Mouse (Mus musculus) megakaryocyte, embryonic 14.5 days (primary cell): ENCODE measurements at regions not wholly inside any gene's neighbourhood (a gene's known extent, or its start where the extent isn't known, plus 50 kb on each side); places are given as distances from the start of the nearest gene placed in this dataset.

Experiments
- FLI1 ChIP-seq: IDR thresholded peaks from 2 replicates; pipeline ENCODE4 v1.6.1; 2012; ENCODE audit warnings: low read length, inconsistent platforms, mixed read lengths
- GATA1 ChIP-seq: IDR thresholded peaks from 3 replicates; pipeline ENCODE4 v1.6.1; 2012; ENCODE audit warnings: mixed read lengths, low read length, inconsistent platforms, borderline replicate concordance

DNA sequence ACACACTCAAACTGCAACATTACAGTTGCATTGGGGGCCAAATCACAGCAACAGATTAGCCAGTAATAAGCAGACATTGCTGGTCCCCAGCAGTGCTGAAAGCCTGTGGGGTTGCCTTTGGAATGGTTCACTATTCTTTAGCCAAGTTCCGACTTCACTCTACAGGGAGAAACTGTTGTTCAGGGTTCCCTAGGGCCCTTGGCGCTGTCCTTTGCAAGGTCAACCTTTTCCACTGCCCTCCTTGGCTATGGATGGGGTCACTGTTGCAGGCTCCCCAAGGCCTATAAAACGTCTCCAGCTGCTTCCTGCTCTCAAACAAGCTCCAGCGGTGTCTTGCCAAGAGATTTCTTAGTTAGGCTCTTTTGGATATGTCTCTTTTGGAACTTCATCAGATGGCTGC is 137.1 kb downstream of the Kcnk1 start:
- TF ChIP-seq GATA1 (no peak), FLI1 (no peak)
